Comparison of ENCODE assay signal across 11 mouse cellular contexts in the genomic region with DNA sequence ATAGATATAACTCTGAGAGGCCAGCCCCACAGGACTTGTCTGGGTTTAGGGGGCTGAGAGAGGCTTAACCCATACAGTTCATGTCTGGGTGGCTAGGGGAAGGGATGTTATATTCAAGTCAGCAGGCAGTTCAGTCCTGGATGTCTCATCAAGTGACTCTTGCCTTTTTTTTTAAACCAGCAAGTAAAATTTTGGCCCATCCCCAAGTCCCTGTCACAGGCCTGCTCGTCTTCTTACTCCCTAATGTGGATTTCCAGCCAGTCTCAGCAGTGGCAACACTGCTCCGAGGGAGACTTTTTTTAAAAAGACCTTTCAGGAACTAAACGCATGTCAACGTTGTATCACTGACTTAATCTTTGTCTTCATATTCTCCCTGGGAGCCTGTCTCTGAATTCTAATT. TPM values are rescaled to one million over a fixed set of nuclear protein-coding genes. Genes with fewer than 3 reads are reported as not detected.
DNase-seq lines count a peak whose midpoint lies in the region; ATAC-seq lines count a peak whose summit lies in the region.
"Had no signal": no experiment of that assay in that cellular context is flagged by ENCODE, and none has a peak within 500 bp of the region (broad histone marks: within the 10 kb centered on the region; RNA-seq: fewer than 3 reads in every experiment).

No protein-coding gene starts in this region.

- no peaks in the 10 kb centered on the region for H3K9me3 ChIP-seq in forebrain, embryonic 13.5 days (replicated peaks)
- no peaks in the 10 kb centered on the region for H3K9me3 ChIP-seq in midbrain, embryonic 14.5 days (ENCODE audit: control insufficient read depth, low read length)

- no peaks in the 10 kb centered on the region for H3K27me3 ChIP-seq in forebrain, embryonic 13.5 days
- H3K27me3 ChIP-seq in midbrain, embryonic 14.5 days (ENCODE audit: control insufficient read depth, insufficient read depth, low read length) = no peaks in the 10 kb centered on the region

- 21% methylated on average over 4 of the region's 4 CpGs for WGBS in forebrain, embryonic 13.5 days
- WGBS in midbrain, embryonic 14.5 days = 11% methylated on average over 4 of the region's 4 CpGs

- peaks cover 89% of the 10 kb centered on the region for H3K4me1 ChIP-seq in forebrain, embryonic 13.5 days
- H3K4me1 ChIP-seq in midbrain, embryonic 14.5 days (ENCODE audit: control insufficient read depth, insufficient read depth, low read length) = peaks cover 83% of the 10 kb centered on the region

- peak overlapping the region; percentile 96 for H3K4me3 ChIP-seq in forebrain, embryonic 13.5 days
- H3K4me3 ChIP-seq in midbrain, embryonic 14.5 days (replicated peaks; ENCODE audit: low read depth, low read length) = peak overlapping the region; percentile 5; the same call in 1 of the 2 replicates

- 0 out of 2 replicates have a peak, but pooled peaks cover 6% of the 10 kb centered on the region for H3K36me3 ChIP-seq in forebrain, embryonic 13.5 days (ENCODE audit: poor library complexity, severe bottlenecking)
- H3K36me3 ChIP-seq in midbrain, embryonic 14.5 days (ENCODE audit: control insufficient read depth, insufficient read depth, low read length) = no peaks in the 10 kb centered on the region

- H3K27ac ChIP-seq in forebrain, embryonic 13.5 days = peak overlapping the region; percentile 49
- H3K27ac ChIP-seq in midbrain, embryonic 14.5 days (replicated peaks; ENCODE audit: low read depth, low read length) = 0 out of 2 replicates have a peak overlapping the region, but pooled peaks have one; percentile 17

- no peak for ATAC-seq in forebrain, embryonic 13.5 days
- no peak for ATAC-seq in midbrain, embryonic 14.5 days (ENCODE audit: low FRiP score, low TSS enrichment)
- ATAC-seq: liver, postnatal 0 days had no signal

- peak overlapping the region; percentile 99 for H3K9ac ChIP-seq in forebrain, embryonic 13.5 days
- H3K9ac ChIP-seq in midbrain, embryonic 14.5 days (replicated peaks; ENCODE audit: low read length) = 0 out of 2 replicates have a peak overlapping the region, but pooled peaks have one; percentile 30
- H3K9ac ChIP-seq: liver, postnatal 0 days had no signal

- peak overlapping the region; percentile 64 for H3K4me2 ChIP-seq in forebrain, embryonic 13.5 days
- H3K4me2 ChIP-seq in midbrain, embryonic 14.5 days (ENCODE audit: low read length) = peak overlapping the region; percentile 87

- peak; percentile 52 for DNase-seq in adrenal gland, postnatal 14 days
- DNase-seq in adrenal gland, adult 8-10 months = no peak
- peak; percentile 51 for DNase-seq in kidney, postnatal 10 days
- no peak for DNase-seq in kidney, adult 11 months
- peak; percentile 39 for DNase-seq in midbrain, embryonic 14.5 days
- no peak for DNase-seq in right cerebral cortex, postnatal 10 days (ENCODE audit: low spot score in 2 of 2)
- no peak for DNase-seq in ovary, postnatal 10 days (ENCODE audit: low spot score)
- DNase-seq: cerebellum, adult 8-10 months; liver, postnatal 0 days had no signal

RNA-seq across cellular contexts. Expression of gene Plxna2, which starts 7.0 kb away (rescaled TPM):
- 15.2 and 17.3 TPM in 2 replicates for total RNA-seq in adrenal gland, postnatal 14 days (2021)
- 10 to 100 TPM in 2 of 4 experiments, 1 to 10 TPM in 2; 7.6 to 13.4 (median 10.7) TPM for total RNA-seq in adrenal gland, adult 8-10 months (2022)
- polyA plus RNA-seq in forebrain, embryonic 13.5 days (2015; fragmentation: Nextera tagmentation; extraction: Ambion mirVana) = 46.9 and 55.8 TPM in 2 replicates
- polyA plus RNA-seq in midbrain, embryonic 14.5 days (2014; fragmentation: Nextera tagmentation; extraction: Ambion mirVana) = 21.2 and 24.1 TPM in 2 replicates
- total RNA-seq: neutrophil, adult 5-6 weeks had no signal

Comparison
In these comparisons a context has a peak if more than half of its experiments do, and no peak if none do; other contexts are left out.
1. DNase-seq: peak in adrenal gland, postnatal 14 days (single experiment), kidney, postnatal 10 days (single experiment) and midbrain, embryonic 14.5 days (single experiment); none in adrenal gland, adult 8-10 months (single experiment), kidney, adult 11 months (single experiment), right cerebral cortex, postnatal 10 days (0 of 2) and ovary, postnatal 10 days (single experiment).